Mouse (Mus musculus) brain, adult 2 months (tissue): ENCODE measurements around the gene Tnfrsf11a.
"Not testable (repeated sequence)": the region's sequence is repeated elsewhere in the genome, so short reads cannot be mapped to it uniquely, and the experiment has no call there.

ENCODE experiments used
- DNase-seq: peaks from one replicate; pipeline ENCODE4 v3.0.0; 2011; ENCODE audit warnings: low read depth, low spot score

The Tnfrsf11a gene

GRCm38 (mm10) chr1:105785146-105785545 is 4.6 kb downstream of the Tnfrsf11a start:
- no peak for DNase-seq

GRCm38 (mm10) chr1:105786731-105787357 is 6.3 kb downstream of the Tnfrsf11a start:
- peak; percentile 50 for DNase-seq

GRCm38 (mm10) chr1:105790103-105790502 is 9.6 kb downstream of the Tnfrsf11a start:
- no peak for DNase-seq

GRCm38 (mm10) chr1:105794670-105795069 is 14.2 kb downstream of the Tnfrsf11a start:
- DNase-seq, result no peak

- no peak for DNase-seq
These were observed 15.2 kb downstream of the Tnfrsf11a start for GRCm38 (mm10) chr1:105795705-105796104.

- DNase-seq, result no peak
These were observed 20.1 kb downstream of the Tnfrsf11a start for GRCm38 (mm10) chr1:105800570-105800969.

- no peak for DNase-seq
These were observed 20.7 kb downstream of the Tnfrsf11a start for GRCm38 (mm10) chr1:105801252-105801651.

GRCm38 (mm10) chr1:105802941-105803340 is 22.4 kb downstream of the Tnfrsf11a start:
- DNase-seq, result no peak

GRCm38 (mm10) chr1:105804285-105804684 is 23.8 kb downstream of the Tnfrsf11a start:
- no peak for DNase-seq

GRCm38 (mm10) chr1:105805565-105805964 is 25.0 kb downstream of the Tnfrsf11a start:
- DNase-seq, result no peak

GRCm38 (mm10) chr1:105807028-105807722 is 26.7 kb downstream of the Tnfrsf11a start:
- DNase-seq, result no peak

GRCm38 (mm10) chr1:105812027-105812426 is 31.5 kb downstream of the Tnfrsf11a start:
- DNase-seq, result not testable (repeated sequence)

GRCm38 (mm10) chr1:105812960-105813708 is 32.6 kb downstream of the Tnfrsf11a start:
- DNase-seq, result no peak

GRCm38 (mm10) chr1:105813709-105814061 is 33.2 kb downstream of the Tnfrsf11a start:
- no peak for DNase-seq

- peak; percentile 40 for DNase-seq
These were observed 34.1 kb downstream of the Tnfrsf11a start for GRCm38 (mm10) chr1:105814402-105815270.

GRCm38 (mm10) chr1:105815310-105815709 is 34.8 kb downstream of the Tnfrsf11a start:
- DNase-seq, result no peak

GRCm38 (mm10) chr1:105815736-105816135 is 35.2 kb downstream of the Tnfrsf11a start:
- no peak for DNase-seq

GRCm38 (mm10) chr1:105819031-105819430 is 38.5 kb downstream of the Tnfrsf11a start:
- no peak for DNase-seq

- no peak for DNase-seq
These were observed 39.2 kb downstream of the Tnfrsf11a start for GRCm38 (mm10) chr1:105819740-105820139.

- no peak for DNase-seq
These were observed 43.8 kb downstream of the Tnfrsf11a start for GRCm38 (mm10) chr1:105824356-105824755.

GRCm38 (mm10) chr1:105824980-105825379 is 44.5 kb downstream of the Tnfrsf11a start:
- DNase-seq, result no peak

- DNase-seq, result no peak
These were observed 46.9 kb downstream of the Tnfrsf11a start for GRCm38 (mm10) chr1:105827374-105827773.
